Mouse (Mus musculus) frontal cortex, postnatal 14 days (tissue): ENCODE results near the gene Slc35a2.
A peak's percentile ranks its signal among the peaks of the same experiment; 100 is the strongest.
"Not testable (repeated sequence)": the region's sequence is repeated elsewhere in the genome, so short reads cannot be mapped to it uniquely, and the experiment has no call there.

Experiments
- DNase-seq, 2 experiments: peaks; one replicate each; pipeline ENCODE4 v3.0.0; 2022; ENCODE audit warnings: low spot score in 2 of 2

Gene Slc35a2

DNA sequence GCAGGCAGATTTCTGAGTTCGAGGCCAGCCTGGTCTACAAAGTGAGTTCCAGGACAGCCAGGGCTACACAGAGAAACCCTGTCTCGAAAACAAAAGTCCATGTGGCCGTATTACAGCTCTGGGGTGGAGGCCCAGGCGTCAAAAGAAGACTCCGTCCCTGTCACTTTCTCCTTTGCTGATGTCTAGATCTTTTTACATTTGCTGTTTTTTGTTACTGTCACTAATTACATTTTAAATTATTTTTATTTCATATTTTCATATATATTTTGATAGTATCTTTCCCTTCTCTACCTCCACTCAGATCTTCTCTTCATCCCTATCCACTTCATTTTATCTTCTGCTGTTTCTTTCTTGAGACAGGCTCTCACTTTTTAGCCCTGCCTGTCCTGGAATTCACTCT is 23.9 kb downstream of the Slc35a2 start, which contains the start of gene Gm10491:
Gm10491 (minus strand) TSS at position 101 of the 400 bp plus-strand sequence.
- no peak for DNase-seq

DNA sequence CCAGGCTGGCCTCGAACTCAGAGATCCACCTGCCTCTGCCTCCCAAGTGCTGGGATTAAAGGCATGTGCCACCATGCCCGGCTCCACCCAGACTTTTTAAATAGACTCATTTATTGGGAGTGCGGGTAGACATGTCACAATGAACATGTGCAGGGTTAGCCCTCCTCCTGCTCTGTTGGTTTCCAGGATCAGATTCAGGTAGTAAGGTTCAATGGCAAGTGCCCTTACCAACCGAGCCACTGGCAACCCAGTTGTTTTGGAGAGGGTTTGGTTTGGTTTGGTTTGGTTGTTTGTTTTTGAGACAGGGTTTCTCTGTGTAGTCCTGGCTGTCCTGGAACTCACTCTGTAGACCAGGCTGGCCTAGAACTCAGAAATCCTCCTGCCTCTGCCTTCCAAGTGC is 25.4 kb downstream of the Slc35a2 start, which contains the start of gene Gm10490:
Gm10490 (plus strand) TSS at position 301 of the 400 bp plus-strand sequence.
- DNase-seq, result not testable (repeated sequence)

DNA sequence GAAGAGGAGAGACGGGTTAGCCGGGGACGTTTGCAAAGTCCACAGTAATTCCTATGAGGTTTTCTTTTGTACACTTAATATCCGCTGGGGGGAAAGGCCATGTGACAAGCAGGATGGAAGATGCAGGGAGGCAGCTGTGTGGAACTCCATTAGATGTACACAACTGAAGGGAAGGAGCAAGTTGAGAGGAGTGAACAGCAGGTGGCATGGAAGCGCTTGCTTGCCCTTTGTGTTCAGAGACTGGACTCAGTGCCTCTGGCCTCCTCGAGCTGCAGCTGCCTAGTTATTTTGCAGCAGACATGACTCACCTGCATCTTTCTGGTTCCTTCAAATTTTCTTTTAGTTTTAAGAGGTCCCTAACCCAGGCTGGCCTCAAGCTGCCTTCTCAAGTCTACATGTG is 26.6 kb downstream of the Slc35a2 start:
- DNase-seq, result no peak

DNA sequence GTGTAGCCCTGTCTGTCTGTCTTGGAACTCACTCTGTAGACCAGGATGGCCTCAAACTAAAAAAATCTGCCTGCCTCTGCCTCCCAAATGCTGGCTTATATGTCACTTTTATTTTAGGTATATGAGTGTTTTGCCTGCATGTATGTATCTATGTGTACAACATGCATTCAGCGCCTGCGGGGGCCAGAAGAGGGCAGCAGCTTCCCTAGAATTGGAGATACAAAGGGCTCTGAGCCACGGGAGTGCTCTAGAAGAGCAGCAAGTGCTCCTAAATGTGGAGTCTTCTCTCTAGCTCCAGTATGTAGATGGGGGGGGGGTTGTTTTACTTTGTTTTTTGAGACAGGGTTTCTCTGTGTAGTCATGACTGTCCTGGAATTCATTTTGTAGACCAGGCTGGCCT is 31.8 kb downstream of the Slc35a2 start:
- DNase-seq, result not testable (repeated sequence)

DNA sequence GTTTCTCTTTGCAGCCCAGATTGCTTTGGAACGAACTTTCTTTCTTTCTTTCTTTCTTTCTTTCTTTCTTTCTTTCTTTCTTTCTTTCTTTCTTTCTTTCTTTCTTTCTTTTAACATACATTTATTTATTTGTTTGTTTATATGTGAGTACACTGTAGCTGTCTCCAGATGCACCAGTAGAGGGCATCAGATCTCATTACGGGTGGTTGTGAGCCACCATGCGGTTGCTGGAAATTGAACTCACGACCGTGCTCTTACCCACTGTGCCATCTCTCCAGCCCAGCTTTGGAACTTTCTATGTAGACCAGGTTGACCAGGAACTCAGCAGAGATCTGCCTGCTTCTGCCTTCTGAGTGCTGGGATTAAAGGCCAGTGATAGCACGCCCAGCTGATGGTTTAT is 34.1 kb downstream of the Slc35a2 start:
- DNase-seq, result not testable (repeated sequence)

DNA sequence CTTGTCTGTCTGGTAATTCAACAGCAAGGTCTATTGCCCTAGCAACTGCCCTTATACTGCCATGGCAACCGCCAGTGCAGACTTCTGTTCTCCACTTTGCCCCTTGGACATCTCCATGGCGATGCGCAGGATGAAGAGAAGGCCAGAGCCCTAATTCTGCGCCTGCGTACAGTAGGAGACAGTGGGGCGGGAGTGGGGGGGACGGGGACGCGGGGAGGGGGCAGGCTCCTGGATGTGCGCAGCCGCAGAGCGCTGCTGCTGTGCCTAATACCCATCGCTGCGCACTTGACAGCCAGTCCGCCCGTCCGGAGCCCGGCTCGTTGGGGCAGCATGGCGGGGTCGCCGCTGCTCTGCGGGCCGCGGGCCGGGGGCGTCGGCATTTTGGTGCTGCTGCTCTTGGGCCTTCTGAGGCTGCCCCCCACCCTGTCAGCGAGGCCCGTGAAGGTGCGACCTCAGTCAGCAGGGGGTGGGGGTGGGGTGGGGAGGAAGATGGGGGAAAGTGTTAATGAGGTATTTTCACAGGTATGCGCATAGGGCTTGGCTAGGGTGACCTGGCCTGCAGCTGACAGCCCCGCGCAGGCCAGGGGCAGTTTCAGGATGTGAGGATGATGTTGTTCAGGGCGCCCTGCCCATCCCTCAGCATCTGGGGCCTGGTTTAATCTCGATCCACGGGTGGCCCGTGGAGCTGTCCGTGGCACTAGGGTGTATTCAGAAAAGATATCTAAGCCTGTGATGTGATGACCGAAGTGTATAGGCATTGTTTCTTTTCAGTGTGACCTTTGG is 36.0 kb downstream of the Slc35a2 start, which contains the start of gene Pcsk1n:
Pcsk1n (plus strand) TSS at position 222 of the 783 bp plus-strand sequence.
- peak in 1 of 2 experiments; percentile 38 for DNase-seq

DNA sequence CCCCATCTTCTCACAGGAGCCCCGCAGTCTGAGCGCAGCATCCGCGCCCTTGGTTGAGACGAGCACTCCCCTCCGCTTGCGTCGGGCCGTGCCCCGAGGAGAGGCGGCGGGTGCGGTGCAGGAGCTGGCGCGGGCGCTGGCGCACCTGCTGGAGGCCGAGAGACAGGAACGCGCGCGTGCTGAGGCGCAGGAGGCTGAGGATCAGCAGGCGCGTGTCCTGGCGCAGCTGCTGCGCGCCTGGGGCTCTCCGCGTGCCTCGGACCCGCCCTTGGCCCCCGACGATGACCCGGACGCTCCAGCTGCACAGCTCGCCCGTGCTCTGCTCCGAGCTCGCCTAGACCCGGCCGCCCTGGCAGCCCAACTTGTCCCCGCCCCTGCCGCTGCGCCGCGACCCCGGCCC is 38.2 kb downstream of the Slc35a2 start:
- DNase-seq, result no peak

DNA sequence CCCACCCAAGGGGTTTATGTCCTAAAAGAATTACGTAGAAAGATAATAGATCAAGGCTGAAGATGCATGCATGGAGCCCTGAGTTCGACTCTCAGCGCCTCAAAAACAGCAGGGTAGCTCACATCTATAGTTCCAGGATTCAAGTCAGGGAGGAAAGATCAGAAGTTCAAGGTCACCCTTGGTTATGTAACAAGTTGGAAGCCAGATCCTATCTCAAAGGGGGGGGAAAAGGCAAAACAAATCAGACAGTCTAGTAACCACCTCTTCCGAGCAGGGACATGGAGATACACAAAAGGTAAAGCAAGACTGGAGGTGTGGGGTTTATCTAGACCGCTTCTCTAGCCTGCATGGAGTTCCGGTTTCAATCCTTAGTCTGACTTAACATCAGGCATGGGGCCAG is 42.4 kb downstream of the Slc35a2 start:
- DNase-seq, result no peak

DNA sequence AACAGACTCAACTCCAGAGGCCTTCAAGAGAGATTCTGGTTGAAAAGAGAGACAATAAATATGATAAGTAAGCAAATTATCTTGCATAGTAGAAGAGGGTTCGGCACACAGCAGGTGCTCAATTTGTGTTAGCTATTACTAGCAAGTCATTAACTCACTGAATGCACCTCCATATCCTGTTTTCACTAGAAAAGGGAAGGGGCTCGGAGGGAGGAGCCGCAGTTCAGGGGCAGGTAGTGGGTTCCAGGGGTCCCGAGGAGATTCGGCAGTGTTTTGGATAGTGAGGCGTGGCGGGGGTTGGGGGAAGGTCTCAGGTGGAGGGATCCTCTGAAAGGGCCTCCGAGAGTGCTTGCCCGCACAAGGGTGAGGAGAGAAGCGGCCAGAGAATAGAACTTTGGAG is 43.3 kb downstream of the Slc35a2 start:
- DNase-seq, result no peak

DNA sequence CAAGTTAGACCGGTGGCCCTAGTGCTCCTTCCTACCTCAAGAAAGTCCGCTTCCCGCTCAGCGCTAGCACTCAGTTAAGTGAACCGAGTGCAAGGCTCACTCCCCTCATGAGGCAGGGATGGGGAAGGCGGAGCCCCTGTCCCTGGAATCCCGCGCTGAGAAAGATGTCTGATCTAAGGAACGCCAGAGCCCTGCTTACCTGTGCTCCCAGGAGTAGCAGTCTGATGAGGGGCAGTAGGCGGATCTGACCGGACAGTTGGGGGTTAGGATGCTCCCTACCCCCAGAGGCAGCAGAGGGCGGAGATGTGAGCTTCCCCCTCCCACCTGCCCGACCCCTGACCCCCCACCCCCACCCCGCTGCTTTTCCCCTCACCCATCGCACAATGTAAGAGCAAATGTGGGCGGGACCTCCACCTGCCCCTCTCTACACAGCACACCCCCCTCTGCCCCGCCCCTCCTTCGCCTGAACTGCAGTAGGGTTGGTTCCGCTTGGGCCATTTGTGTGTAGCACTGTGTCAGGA is 44.5 kb downstream of the Slc35a2 start, which contains the start of gene Eras:
Eras (minus strand) TSS at position 338 of the 521 bp plus-strand sequence.
- no peak for DNase-seq

DNA sequence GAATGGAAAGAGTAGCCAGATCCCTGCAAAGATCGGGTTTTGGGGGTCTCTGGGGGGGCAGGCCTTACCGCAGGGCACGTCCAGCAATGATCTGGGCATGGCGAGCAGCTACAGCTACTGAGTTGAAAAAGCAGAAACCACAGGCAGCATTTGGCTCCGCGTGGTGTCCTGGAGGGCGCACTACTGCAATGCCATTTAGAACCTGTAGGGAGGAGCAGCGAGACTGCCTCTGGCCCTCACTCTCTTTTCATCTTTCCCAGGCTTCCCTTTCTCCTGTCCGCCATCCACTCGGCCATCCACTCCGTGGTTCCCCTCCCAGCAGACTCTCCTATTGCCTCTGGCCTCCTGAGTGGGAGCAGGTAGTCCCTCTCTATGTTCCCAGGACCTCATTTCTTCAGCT is 53.0 kb downstream of the Slc35a2 start:
- no peak for DNase-seq

DNA sequence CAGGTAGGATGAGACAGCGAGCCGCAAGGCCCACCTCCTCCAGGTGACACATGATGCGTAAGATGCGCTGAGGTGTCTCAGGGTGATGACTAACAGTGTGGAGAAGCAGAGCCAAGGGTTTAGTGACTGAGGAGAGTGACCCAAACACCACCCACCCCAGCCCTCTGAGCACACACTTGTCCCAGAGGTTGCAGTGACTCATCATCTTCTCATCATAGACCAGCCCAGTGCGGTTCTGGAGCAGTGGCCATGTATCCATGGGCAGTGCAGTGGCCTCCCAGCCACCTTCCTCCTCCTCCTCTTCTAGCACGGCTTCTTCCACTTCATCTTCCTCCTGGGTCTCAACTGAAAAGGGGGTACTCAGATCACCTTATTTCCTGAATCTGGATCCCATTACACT is 53.8 kb downstream of the Slc35a2 start:
- no peak for DNase-seq
